Mouse (Mus musculus) liver, embryonic 12.5 days (tissue): ENCODE results near the gene Josd2. TPM values are rescaled to one million over a fixed set of nuclear protein-coding genes. Genes with fewer than 3 reads are reported as not detected.

Source experiments
- ATAC-seq: fragments of 200-750 bp; cut with Nextera tagmentation; 2 replicates; pipeline ENCODE4 v1.8.0; 2017; ENCODE audit warnings: moderate number of reproducible peaks, mild to moderate bottlenecking, moderate library complexity
- H3K27ac ChIP-seq: fragments of 300-500 bp; sonication (generic); 2 replicates; pipeline ENCODE4 v1.5.1; 2016; ENCODE audit warnings: mild to moderate bottlenecking
- H3K27me3 ChIP-seq: fragments of 300-500 bp; sonication (generic); replicated peaks from 2 replicates; pipeline ENCODE4 v1.6.1; 2016; ENCODE audit warnings: mild to moderate bottlenecking, moderate library complexity
- H3K36me3 ChIP-seq: fragments of 300-500 bp; sonication (generic); 2 replicates; pipeline ENCODE4 v1.6.1; 2016; ENCODE audit warnings: mild to moderate bottlenecking, moderate library complexity
- H3K4me1 ChIP-seq: fragments of 300-500 bp; sonication (generic); 2 replicates; pipeline ENCODE4 v1.6.1; 2016
- H3K4me2 ChIP-seq: fragments of 300-500 bp; sonication (generic); 2 replicates; pipeline ENCODE4 v1.6.1; 2016; ENCODE audit warnings: mild to moderate bottlenecking, moderate library complexity
- H3K4me3 ChIP-seq: fragments of 300-500 bp; sonication (generic); 2 replicates; pipeline ENCODE4 v1.5.1; 2016; ENCODE audit warnings: mild to moderate bottlenecking, moderate library complexity
- H3K9ac ChIP-seq: fragments of 300-500 bp; sonication (generic); 2 replicates; pipeline ENCODE4 v1.6.1; 2016; ENCODE audit warnings: mild to moderate bottlenecking, moderate library complexity
- H3K9me3 ChIP-seq: fragments of 300-500 bp; sonication (generic); replicated peaks from 2 replicates; pipeline ENCODE4 v1.6.1; 2016; ENCODE audit warnings: mild to moderate bottlenecking, moderate library complexity
- WGBS: fragments of 180-500 bp; shearing (Covaris S2); methylation state at CpG from one replicate; pipeline ENCODE4 v1.1.7; 2016; ENCODE audit not compliant: insufficient replicate concordance; 5-methylcytosine and 5-hydroxymethylcytosine counted together
- polyA plus RNA-seq: library from polyadenylated mRNA; unstranded; fragments of >200 nt; fragmentation: Nextera tagmentation; extraction: Ambion mirVana; gene quantifications from 2 replicates; pipeline ENCODE4 v1.2.1, GENCODE M21; 2016

The Josd2 gene
- polyA plus RNA-seq, result 189 and 194 TPM in 2 replicates

GRCm38 (mm10) chr7:44467811-44468411 lies at the start of gene Josd2:
TSS of gene Josd2 (plus strand) at chr7:44467980.
- Histone ChIP-seq H3K36me3 (peaks cover 22% of the 10 kb centered on the region), H3K9me3 (no peaks in the 10 kb centered on the region), H3K4me3 (peak within 1 kb of the TSS; percentile 85), H3K27me3 (peaks cover 32% of the 10 kb centered on the region), H3K4me1 (peaks cover 92% of the 10 kb centered on the region), H3K27ac (peak within 1 kb of the TSS; percentile 96), H3K4me2 (peak within 1 kb of the TSS; percentile 88), H3K9ac (peak within 1 kb of the TSS; percentile 90)
- ATAC-seq, result peak; percentile 85
- WGBS, result under 1% methylated on average over 42 of the region's 42 CpGs

DNA sequence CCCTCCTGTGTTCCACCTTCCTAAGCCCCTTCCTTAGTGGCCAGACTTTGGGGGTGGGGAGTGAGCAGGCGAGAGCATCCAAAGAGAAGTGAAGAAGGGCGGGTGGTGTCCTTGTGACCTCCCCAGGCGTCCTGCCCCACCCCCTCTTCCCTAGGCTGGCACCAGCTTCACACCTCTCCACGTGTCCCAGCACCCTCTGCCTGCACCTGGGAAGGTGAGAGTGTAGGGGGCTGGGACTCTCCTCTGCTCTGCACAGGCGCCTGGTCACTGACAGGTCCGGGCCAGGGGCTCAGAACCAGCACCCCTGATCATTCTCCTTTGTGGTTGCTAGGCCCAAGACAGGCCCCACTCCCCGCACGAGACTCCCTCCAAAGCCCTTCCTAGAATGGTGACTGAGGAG lies 40.1 kb upstream of the Josd2 start:
- Histone ChIP-seq H3K4me2 (no peak overlapping the region), H3K4me3 (no peak overlapping the region), H3K4me1 (0 out of 2 replicates have a peak, but pooled peaks cover 13% of the 10 kb centered on the region), H3K9ac (no peak overlapping the region), H3K9me3 (no peaks in the 10 kb centered on the region), H3K36me3 (no peaks in the 10 kb centered on the region), H3K27me3 (peaks cover 85% of the 10 kb centered on the region), H3K27ac (no peak overlapping the region)
- whole genome bisulfite sequencing, result 26% methylated on average over 8 of the region's 8 CpGs
- no peak for ATAC-seq

GRCm38 (mm10) chr7:44428171-44428950 lies 39.4 kb upstream of the Josd2 start:
- 5% methylated on average over 16 of the region's 38 CpGs for WGBS
- ATAC-seq, result no peak
- peaks cover 18% of the 10 kb centered on the region for H3K4me1 ChIP-seq
- peaks cover 88% of the 10 kb centered on the region for H3K27me3 ChIP-seq
- H3K9me3 ChIP-seq, result no peaks in the 10 kb centered on the region
- no peak overlapping the region for H3K27ac ChIP-seq
- peak overlapping the region; percentile 38; the same call in 1 of the 2 replicates for H3K4me3 ChIP-seq
- no peak overlapping the region for H3K9ac ChIP-seq
- no peaks in the 10 kb centered on the region for H3K36me3 ChIP-seq
- peak overlapping the region; percentile 56 for H3K4me2 ChIP-seq

DNA sequence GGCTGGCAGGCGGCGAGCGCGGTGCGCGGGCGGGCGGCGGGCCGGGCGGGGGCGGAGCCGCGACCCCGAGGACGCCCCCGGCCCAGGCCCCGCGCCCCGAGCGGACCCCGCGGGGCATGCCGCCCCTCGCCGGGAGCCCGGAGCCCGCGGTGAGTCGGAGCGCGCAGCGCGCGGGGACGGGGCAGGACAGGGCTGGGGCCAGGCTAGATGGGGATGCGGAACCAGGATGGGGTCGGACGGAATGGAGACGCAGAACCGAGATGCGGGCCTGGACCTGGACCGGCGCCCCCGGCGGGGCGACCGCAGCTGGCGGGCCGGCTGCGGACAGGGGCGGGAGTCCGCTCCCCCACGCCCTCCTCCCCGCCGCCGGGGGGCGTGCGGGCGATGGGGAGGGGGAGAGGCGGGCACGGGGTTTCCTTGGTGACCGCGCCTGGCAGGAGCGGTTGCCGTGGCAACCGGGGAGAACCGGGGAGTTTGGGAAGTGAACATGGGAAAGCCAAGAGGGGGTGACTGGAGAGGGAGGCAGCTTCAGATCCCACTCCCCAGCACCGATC lies 38.7 kb upstream of the Josd2 start, which contains the start of gene Lrrc4b:
Gene Lrrc4b (plus strand): TSS at position 51 of the 554 bp plus-strand sequence.
- Histone ChIP-seq H3K4me2 (peak within 1 kb of the TSS; percentile 56), H3K4me3 (peak within 1 kb of the TSS; percentile 38), H3K9ac (no peak within 1 kb of the TSS), H3K27ac (no peak within 1 kb of the TSS), H3K4me1 (peaks cover 22% of the 10 kb centered on the region), H3K27me3 (peaks cover 89% of the 10 kb centered on the region), H3K36me3 (no peaks in the 10 kb centered on the region), H3K9me3 (no peaks in the 10 kb centered on the region)
- 2% methylated on average over 55 of the region's 69 CpGs for WGBS
- no peak for ATAC-seq

DNA sequence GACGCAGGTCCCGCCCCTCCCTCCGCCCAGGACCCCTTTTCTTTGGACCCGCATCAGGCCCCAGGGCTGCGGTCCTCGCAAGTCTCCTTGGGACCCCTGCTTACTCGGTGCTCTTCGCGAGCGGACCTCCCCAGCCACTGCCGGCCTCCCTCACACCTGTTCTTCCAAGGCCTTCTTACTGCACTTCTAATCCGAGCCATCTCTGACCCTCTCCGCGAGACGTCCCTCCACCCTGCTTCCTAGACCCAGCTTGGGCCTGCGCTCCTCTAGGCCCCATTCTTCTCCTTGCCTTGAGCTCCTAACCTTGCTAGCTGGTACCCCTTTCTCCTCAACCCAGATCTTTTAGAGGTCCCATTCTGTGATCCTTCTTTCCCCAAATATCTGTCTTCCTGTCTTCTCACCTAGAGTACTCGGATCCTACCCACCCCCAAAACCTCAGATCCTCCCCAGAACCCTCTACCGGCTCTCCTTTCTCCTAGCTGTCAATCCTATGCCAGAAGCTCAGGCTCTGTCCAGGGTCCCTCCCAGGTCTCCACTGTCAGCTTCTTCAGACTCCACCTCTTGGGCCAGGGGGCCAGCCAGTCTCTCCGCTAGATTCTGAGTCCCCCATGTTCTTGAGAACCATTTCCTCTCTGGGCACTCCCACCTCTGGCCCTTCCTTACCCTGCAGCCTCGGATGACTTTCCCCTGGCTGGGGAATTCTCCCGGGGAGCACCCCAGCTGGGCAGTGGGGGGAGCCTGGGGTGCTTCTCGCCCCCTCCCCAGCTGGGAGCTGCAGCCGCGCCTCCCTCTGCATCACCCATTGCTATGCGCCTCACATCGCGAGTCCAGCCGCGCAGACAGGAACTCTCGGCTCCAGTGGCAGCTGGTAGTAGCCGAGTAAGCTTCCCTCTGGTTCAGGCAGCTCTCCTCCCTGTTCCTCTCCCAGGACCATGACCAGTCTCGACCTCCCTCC lies 38.0 kb upstream of the Josd2 start:
- Histone ChIP-seq H3K4me2 (peak overlapping the region; percentile 56; the same call in 1 of the 2 replicates), H3K27me3 (peaks cover 94% of the 10 kb centered on the region), H3K36me3 (no peaks in the 10 kb centered on the region), H3K9ac (no peak overlapping the region), H3K9me3 (no peaks in the 10 kb centered on the region), H3K4me3 (peak overlapping the region; percentile 38), H3K27ac (no peak overlapping the region), H3K4me1 (peaks cover 22% of the 10 kb centered on the region)
- no peak for ATAC-seq
- WGBS, result 5% methylated on average over 26 of the region's 32 CpGs

GRCm38 (mm10) chr7:44432550-44432949 lies 35.2 kb upstream of the Josd2 start:
- peaks cover 40% of the 10 kb centered on the region for H3K4me1 ChIP-seq
- no peak overlapping the region for H3K4me3 ChIP-seq
- ATAC-seq, result no peak
- WGBS, result 63% methylated on average over 6 of the region's 6 CpGs
- no peak overlapping the region for H3K27ac ChIP-seq
- H3K9me3 ChIP-seq, result no peaks in the 10 kb centered on the region
- H3K9ac ChIP-seq, result no peak overlapping the region
- H3K4me2 ChIP-seq, result no peak overlapping the region
- H3K36me3 ChIP-seq, result no peaks in the 10 kb centered on the region
- H3K27me3 ChIP-seq, result peaks cover 95% of the 10 kb centered on the region

DNA sequence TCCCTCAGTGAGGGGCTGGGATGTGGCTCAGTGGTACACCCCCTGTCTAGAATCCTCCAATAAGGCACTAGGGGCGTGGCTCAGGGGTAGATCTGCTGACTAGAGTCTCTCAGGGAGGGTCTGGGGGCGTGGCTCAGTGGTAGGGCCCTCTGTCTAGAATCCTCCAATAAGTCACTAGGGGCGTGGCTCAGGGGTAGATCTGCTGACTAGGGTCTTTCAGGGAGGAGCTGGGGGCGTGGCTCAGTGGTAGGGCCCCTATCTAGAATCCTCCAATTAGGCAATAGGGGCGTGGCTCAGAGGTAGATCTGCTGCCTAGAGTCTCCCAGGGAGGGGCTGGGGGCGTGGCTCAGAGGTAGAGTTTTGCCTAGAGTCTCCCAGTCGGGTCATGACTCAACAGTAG lies 34.4 kb upstream of the Josd2 start:
- peak; percentile 88 for ATAC-seq
- H3K4me1 ChIP-seq, result peaks cover 40% of the 10 kb centered on the region
- peaks cover 95% of the 10 kb centered on the region for H3K27me3 ChIP-seq
- no peak overlapping the region for H3K9ac ChIP-seq
- no peak overlapping the region for H3K4me2 ChIP-seq
- no peaks in the 10 kb centered on the region for H3K36me3 ChIP-seq
- no peak overlapping the region for H3K27ac ChIP-seq
- no peaks in the 10 kb centered on the region for H3K9me3 ChIP-seq
- no peak overlapping the region for H3K4me3 ChIP-seq
- WGBS, result 1% methylated on average over 7 of the region's 7 CpGs

DNA sequence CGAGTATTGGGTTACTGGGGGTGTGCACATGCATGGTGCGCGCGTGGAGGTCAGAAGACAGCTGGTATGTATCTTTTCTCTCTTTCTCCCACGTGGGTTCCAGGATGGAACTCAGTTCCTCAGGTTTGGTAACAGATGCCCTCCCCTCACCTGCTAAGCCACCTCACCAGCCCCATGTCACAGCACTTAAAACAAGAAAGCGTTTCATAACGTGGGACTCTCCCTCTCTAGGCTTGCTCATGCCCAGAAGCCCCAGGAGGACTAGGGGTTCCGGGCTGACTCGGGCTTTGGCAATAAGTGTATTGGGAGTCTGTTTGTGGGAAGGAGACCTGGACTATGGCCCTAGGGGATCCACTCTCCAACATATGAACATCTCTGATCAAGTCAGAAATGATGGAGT lies 33.7 kb upstream of the Josd2 start:
- WGBS, result 64% methylated on average over 9 of the region's 9 CpGs
- H3K9me3 ChIP-seq, result no peaks in the 10 kb centered on the region
- no peak for ATAC-seq
- no peaks in the 10 kb centered on the region for H3K36me3 ChIP-seq
- H3K4me2 ChIP-seq, result no peak overlapping the region
- peaks cover 93% of the 10 kb centered on the region for H3K27me3 ChIP-seq
- no peak overlapping the region for H3K4me3 ChIP-seq
- no peak overlapping the region for H3K27ac ChIP-seq
- H3K9ac ChIP-seq, result no peak overlapping the region
- peaks cover 38% of the 10 kb centered on the region for H3K4me1 ChIP-seq

DNA sequence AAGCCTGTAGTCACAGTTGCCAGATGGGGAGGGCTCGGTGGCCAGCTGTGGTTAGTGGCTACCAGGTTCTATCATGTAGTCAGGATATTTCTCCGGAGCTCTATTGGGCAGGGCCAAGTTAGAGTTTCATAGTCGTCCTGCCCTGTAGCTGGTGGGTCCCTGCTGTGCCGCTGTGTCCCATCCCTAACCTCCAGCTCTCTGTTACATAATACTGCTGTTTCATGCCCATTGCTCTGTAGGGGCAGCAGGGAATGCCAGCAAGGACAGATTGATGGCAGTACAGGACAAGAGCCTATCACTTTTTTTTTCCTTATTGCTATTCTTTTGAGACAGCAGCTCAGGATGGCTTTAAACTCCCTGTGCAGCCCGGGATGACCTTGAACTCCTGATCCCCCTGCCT lies 32.0 kb upstream of the Josd2 start:
- Histone ChIP-seq H3K27me3 (peaks cover 93% of the 10 kb centered on the region), H3K4me3 (no peak overlapping the region), H3K9me3 (no peaks in the 10 kb centered on the region), H3K4me1 (peaks cover 32% of the 10 kb centered on the region), H3K4me2 (no peak overlapping the region), H3K36me3 (no peaks in the 10 kb centered on the region), H3K9ac (no peak overlapping the region), H3K27ac (no peak overlapping the region)
- ATAC-seq, result no peak
- 52% methylated on average over 5 of the region's 5 CpGs for WGBS

DNA sequence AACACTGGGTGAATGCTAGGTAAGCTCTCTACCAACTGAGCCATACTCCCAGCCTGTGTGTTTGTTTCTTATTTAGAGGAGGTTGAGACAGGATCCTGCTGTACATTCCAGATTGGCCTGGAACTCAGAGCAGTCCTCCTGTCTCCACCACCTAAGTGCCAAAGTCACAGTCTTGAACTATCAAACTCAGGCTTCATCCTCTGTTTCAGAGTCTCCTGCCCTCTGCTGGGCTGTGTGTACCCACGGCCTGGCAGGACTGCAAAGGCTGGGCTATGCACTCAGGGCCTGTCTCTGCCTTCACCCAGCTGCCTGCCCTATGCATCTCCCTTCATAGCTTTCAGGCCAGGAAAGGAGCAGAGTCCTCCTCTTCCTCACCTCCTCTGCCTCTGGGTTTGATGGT lies 31.5 kb upstream of the Josd2 start:
- Histone ChIP-seq H3K27ac (no peak overlapping the region), H3K9ac (no peak overlapping the region), H3K9me3 (no peaks in the 10 kb centered on the region), H3K36me3 (no peaks in the 10 kb centered on the region), H3K27me3 (peaks cover 93% of the 10 kb centered on the region), H3K4me3 (no peak overlapping the region), H3K4me2 (no peak overlapping the region), H3K4me1 (peaks cover 32% of the 10 kb centered on the region)
- 12% methylated on average over 1 of the region's 1 CpGs for WGBS
- no peak for ATAC-seq

GRCm38 (mm10) chr7:44437188-44437587 lies 30.6 kb upstream of the Josd2 start:
- Histone ChIP-seq H3K9ac (no peak overlapping the region), H3K4me1 (peaks cover 35% of the 10 kb centered on the region), H3K9me3 (no peaks in the 10 kb centered on the region), H3K4me2 (no peak overlapping the region), H3K36me3 (no peaks in the 10 kb centered on the region), H3K4me3 (no peak overlapping the region), H3K27ac (no peak overlapping the region), H3K27me3 (peaks cover 93% of the 10 kb centered on the region)
- no peak for ATAC-seq
- 55% methylated on average over 1 of the region's 1 CpGs for WGBS
